Mouse (Mus musculus) limb, embryonic 13.5 days (tissue): ENCODE measurements at regions not wholly inside any gene's neighbourhood (a gene's known extent, or its start where the extent isn't known, plus 50 kb on each side); places are given as distances from the start of the nearest gene placed in this dataset.

Experiments
- ATAC-seq: fragments of 200-750 bp; cut with Nextera tagmentation; 2 replicates; pipeline ENCODE4 v1.8.0; 2017; ENCODE audit warnings: low read depth, moderate number of reproducible peaks, moderate TSS enrichment; ENCODE audit not compliant: low FRiP score
- H3K27ac ChIP-seq: fragments of 300-500 bp; sonication (generic); 2 replicates; pipeline ENCODE4 v1.5.1; 2015; ENCODE audit warnings: inconsistent platforms, mild to moderate bottlenecking, moderate library complexity
- H3K27me3 ChIP-seq: fragments of 300-500 bp; sonication (generic); 2 replicates; pipeline ENCODE4 v1.6.1; 2015; ENCODE audit warnings: mild to moderate bottlenecking, inconsistent platforms
- H3K36me3 ChIP-seq: fragments of 300-500 bp; sonication (generic); 2 replicates; pipeline ENCODE4 v1.6.1; 2015; ENCODE audit warnings: inconsistent platforms, mild to moderate bottlenecking, moderate library complexity
- H3K4me1 ChIP-seq: fragments of 300-500 bp; sonication (generic); 2 replicates; pipeline ENCODE4 v1.6.1; 2015; ENCODE audit warnings: inconsistent platforms
- H3K4me2 ChIP-seq: fragments of 300-500 bp; sonication (generic); replicated peaks from 2 replicates; pipeline ENCODE4 v1.6.1; 2015; ENCODE audit warnings: inconsistent platforms, mild to moderate bottlenecking, moderate library complexity
- H3K4me3 ChIP-seq: fragments of 300-500 bp; sonication (generic); 2 replicates; pipeline ENCODE4 v1.5.1; 2015; ENCODE audit warnings: moderate library complexity, mild to moderate bottlenecking, inconsistent platforms
- H3K9ac ChIP-seq: fragments of 300-500 bp; sonication (generic); 2 replicates; pipeline ENCODE4 v1.6.1; 2015; ENCODE audit warnings: mild to moderate bottlenecking, inconsistent platforms
- H3K9me3 ChIP-seq: fragments of 300-500 bp; sonication (generic); 2 replicates; pipeline ENCODE4 v1.6.1; 2016; ENCODE audit warnings: inconsistent platforms
- WGBS: fragments of 180-500 bp; shearing (Covaris S2); methylation state at CpG from one replicate; pipeline ENCODE4 v1.1.7; 2015; 5-methylcytosine and 5-hydroxymethylcytosine counted together

- peak overlapping the region; percentile 98 for H3K27ac ChIP-seq
- 0 out of 2 replicates have a peak, but pooled peaks cover 4% of the 10 kb centered on the region for H3K27me3 ChIP-seq
- ATAC-seq = no peak
- H3K9ac ChIP-seq = peak overlapping the region; percentile 76; the same call in 1 of the 2 replicates
- WGBS = 94% methylated on average over 5 of the region's 5 CpGs
- peaks cover 3% of the 10 kb centered on the region; the same call in 1 of the 2 replicates for H3K36me3 ChIP-seq
- no peaks in the 10 kb centered on the region for H3K9me3 ChIP-seq
- no peak overlapping the region for H3K4me3 ChIP-seq
- peaks cover 53% of the 10 kb centered on the region for H3K4me1 ChIP-seq
- peak overlapping the region; percentile 78 for H3K4me2 ChIP-seq
Measured at GRCm38 (mm10) chr15:85652431-85652830, 70.2 kb upstream of the Wnt7b start.

GRCm38 (mm10) chr15:85652871-85653337, 70.6 kb upstream of the Wnt7b start:
- Histone ChIP-seq H3K4me1 (peaks cover 49% of the 10 kb centered on the region), H3K9ac (peak overlapping the region; percentile 76), H3K27me3 (peaks cover 4% of the 10 kb centered on the region; the same call in 1 of the 2 replicates), H3K4me2 (peak overlapping the region; percentile 78), H3K27ac (peak overlapping the region; percentile 98), H3K4me3 (peak overlapping the region; percentile 46), H3K36me3 (peaks cover 6% of the 10 kb centered on the region; the same call in 1 of the 2 replicates), H3K9me3 (no peaks in the 10 kb centered on the region)
- 64% methylated on average over 9 of the region's 9 CpGs for WGBS
- no peak for ATAC-seq

GRCm38 (mm10) chr15:85653421-85654401, 71.4 kb upstream of the Wnt7b start:
- Histone ChIP-seq H3K4me2 (peak overlapping the region; percentile 78), H3K27ac (peak overlapping the region; percentile 98), H3K27me3 (peaks cover 12% of the 10 kb centered on the region; the same call in 1 of the 2 replicates), H3K36me3 (peaks cover 6% of the 10 kb centered on the region; the same call in 1 of the 2 replicates), H3K9ac (peak overlapping the region; percentile 76), H3K9me3 (no peaks in the 10 kb centered on the region), H3K4me3 (peak overlapping the region; percentile 46), H3K4me1 (peaks cover 43% of the 10 kb centered on the region)
- ATAC-seq = peak; percentile 82
- 31% methylated on average over 32 of the region's 32 CpGs for WGBS

- 93% methylated on average over 3 of the region's 3 CpGs for WGBS
- H3K36me3 ChIP-seq = peaks cover 6% of the 10 kb centered on the region; the same call in 1 of the 2 replicates
- H3K4me1 ChIP-seq = peaks cover 42% of the 10 kb centered on the region
- no peak overlapping the region for H3K4me3 ChIP-seq
- no peaks in the 10 kb centered on the region for H3K9me3 ChIP-seq
- peaks cover 19% of the 10 kb centered on the region for H3K27me3 ChIP-seq
- H3K27ac ChIP-seq = no peak overlapping the region
- ATAC-seq = no peak
- no peak overlapping the region for H3K9ac ChIP-seq
- peak overlapping the region; percentile 78 for H3K4me2 ChIP-seq
Measured at GRCm38 (mm10) chr15:85654791-85655190, 72.5 kb upstream of the Wnt7b start.

- Histone ChIP-seq H3K36me3 (peaks cover 7% of the 10 kb centered on the region; the same call in 1 of the 2 replicates), H3K27ac (no peak overlapping the region), H3K9me3 (no peaks in the 10 kb centered on the region), H3K27me3 (peaks cover 25% of the 10 kb centered on the region), H3K9ac (no peak overlapping the region), H3K4me2 (peak overlapping the region; percentile 78), H3K4me1 (peaks cover 45% of the 10 kb centered on the region), H3K4me3 (no peak overlapping the region)
- ATAC-seq = no peak
- WGBS = 51% methylated on average over 6 of the region's 6 CpGs
Measured at GRCm38 (mm10) chr15:85655751-85656167, 73.5 kb upstream of the Wnt7b start.

- Histone ChIP-seq H3K36me3 (peaks cover 14% of the 10 kb centered on the region), H3K4me1 (peaks cover 45% of the 10 kb centered on the region), H3K9ac (no peak overlapping the region), H3K27ac (no peak overlapping the region), H3K4me2 (no peak overlapping the region), H3K9me3 (no peaks in the 10 kb centered on the region), H3K27me3 (peaks cover 36% of the 10 kb centered on the region), H3K4me3 (no peak overlapping the region)
- ATAC-seq = no peak
- 59% methylated on average over 6 of the region's 6 CpGs for WGBS
Measured at GRCm38 (mm10) chr15:85656852-85657251, 74.6 kb upstream of the Wnt7b start.

GRCm38 (mm10) chr15:85657441-85657989, 75.2 kb upstream of the Wnt7b start:
- WGBS = 65% methylated on average over 8 of the region's 8 CpGs
- no peak for ATAC-seq
- Histone ChIP-seq H3K4me1 (peaks cover 40% of the 10 kb centered on the region), H3K27me3 (peaks cover 42% of the 10 kb centered on the region), H3K4me2 (no peak overlapping the region), H3K27ac (no peak overlapping the region), H3K4me3 (no peak overlapping the region), H3K9me3 (no peaks in the 10 kb centered on the region), H3K9ac (no peak overlapping the region), H3K36me3 (peaks cover 14% of the 10 kb centered on the region)

GRCm38 (mm10) chr15:85658101-85658885, 76.0 kb upstream of the Wnt7b start:
- H3K9me3 ChIP-seq = no peaks in the 10 kb centered on the region
- WGBS = 63% methylated on average over 14 of the region's 14 CpGs
- H3K4me1 ChIP-seq = peaks cover 32% of the 10 kb centered on the region
- no peak overlapping the region for H3K27ac ChIP-seq
- ATAC-seq = no peak
- no peak overlapping the region for H3K4me2 ChIP-seq
- peaks cover 14% of the 10 kb centered on the region for H3K36me3 ChIP-seq
- peaks cover 45% of the 10 kb centered on the region for H3K27me3 ChIP-seq
- H3K4me3 ChIP-seq = no peak overlapping the region
- no peak overlapping the region for H3K9ac ChIP-seq

GRCm38 (mm10) chr15:85660528-85661392, 74.0 kb upstream of the Ppara start:
- Histone ChIP-seq H3K36me3 (peaks cover 14% of the 10 kb centered on the region), H3K9ac (0 out of 2 replicates have a peak overlapping the region, but pooled peaks have one; percentile 2), H3K4me1 (peaks cover 8% of the 10 kb centered on the region), H3K27ac (no peak overlapping the region), H3K27me3 (peaks cover 62% of the 10 kb centered on the region), H3K9me3 (no peaks in the 10 kb centered on the region), H3K4me2 (no peak overlapping the region), H3K4me3 (no peak overlapping the region)
- no peak for ATAC-seq
- WGBS = 17% methylated on average over 45 of the region's 45 CpGs

- Histone ChIP-seq H3K36me3 (peaks cover 14% of the 10 kb centered on the region), H3K4me1 (0 out of 2 replicates have a peak, but pooled peaks cover 3% of the 10 kb centered on the region), H3K27me3 (peaks cover 62% of the 10 kb centered on the region), H3K4me3 (no peak overlapping the region), H3K9ac (no peak overlapping the region), H3K4me2 (no peak overlapping the region), H3K9me3 (no peaks in the 10 kb centered on the region), H3K27ac (no peak overlapping the region)
- 80% methylated on average over 2 of the region's 2 CpGs for WGBS
- ATAC-seq = no peak
Measured at GRCm38 (mm10) chr15:85661393-85661690, 73.4 kb upstream of the Ppara start.

GRCm38 (mm10) chr15:85661771-85662170, 73.0 kb upstream of the Ppara start:
- Histone ChIP-seq H3K27me3 (peaks cover 66% of the 10 kb centered on the region), H3K9me3 (no peaks in the 10 kb centered on the region), H3K4me2 (no peak overlapping the region), H3K27ac (no peak overlapping the region), H3K9ac (no peak overlapping the region), H3K36me3 (peaks cover 14% of the 10 kb centered on the region), H3K4me3 (no peak overlapping the region), H3K4me1 (0 out of 2 replicates have a peak, but pooled peaks cover 2% of the 10 kb centered on the region)
- WGBS = 93% methylated on average over 5 of the region's 5 CpGs
- ATAC-seq = no peak
